Mouse (Mus musculus): ENCODE results near the gene M1ap.
A peak's percentile ranks its signal among the peaks of the same experiment; 100 is the strongest.

DNA sequence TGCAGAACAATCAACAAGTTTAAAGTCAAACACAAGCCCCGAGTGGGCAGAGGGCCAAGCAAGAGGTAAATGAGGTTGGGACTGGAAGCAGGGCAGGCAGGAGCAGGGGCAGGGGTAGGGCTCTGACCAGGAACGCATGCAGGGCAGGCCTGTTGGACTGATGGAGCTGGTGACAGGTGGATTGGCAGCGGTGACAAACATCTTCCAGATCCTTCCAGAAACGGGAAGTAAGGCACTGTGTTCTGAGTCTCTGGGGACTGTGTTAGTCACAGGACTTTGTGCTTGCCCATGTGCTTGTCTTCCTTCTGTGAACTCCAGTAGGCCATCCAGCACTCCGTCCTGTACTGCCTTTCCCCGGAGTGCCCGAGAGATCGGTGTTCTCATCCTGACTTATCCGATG is 98.0 kb downstream of the M1ap start:
- TF ChIP-seq CTCF (IDR thresholded peaks at IDR 0.05) (no peak), POLR2A (IDR thresholded peaks at IDR 0.05; ENCODE audit: insufficient read depth, low read depth, low read length) (no peak), EP300 (IDR thresholded peaks at IDR 0.05; ENCODE audit: insufficient read depth, low read depth, low read length) (0 out of 2 replicates have a peak, but pooled peaks have one; percentile 43)
